Mouse (Mus musculus) kidney, embryonic 14.5 days (tissue): Measurements from ENCODE around the gene Eif5. TPM values are rescaled to one million over a fixed set of nuclear protein-coding genes. Genes with fewer than 3 reads are reported as not detected.

Source experiments
- ATAC-seq: fragments of 200-750 bp; cut with Nextera tagmentation; 2 replicates; pipeline ENCODE4 v1.8.0; 2017; ENCODE audit warnings: moderate number of reproducible peaks, mild to moderate bottlenecking, moderate TSS enrichment, moderate library complexity; ENCODE audit not compliant: low FRiP score, low TSS enrichment
- H3K27ac ChIP-seq: fragments of 300-500 bp; sonication (generic); 2 replicates; pipeline ENCODE4 v1.5.1; 2014; ENCODE audit warnings: low read depth, mild to moderate bottlenecking, low read length, moderate library complexity, mixed read lengths
- H3K27me3 ChIP-seq: fragments of 300-500 bp; sonication (generic); 2 replicates; pipeline ENCODE4 v1.6.1; 2014; ENCODE audit warnings: mild to moderate bottlenecking, low read length; ENCODE audit not compliant: control insufficient read depth, insufficient read depth
- H3K36me3 ChIP-seq: fragments of 300-500 bp; sonication (generic); 2 replicates; pipeline ENCODE4 v1.6.1; 2014; ENCODE audit warnings: low read length, mixed read lengths; ENCODE audit not compliant: control insufficient read depth, insufficient read depth
- H3K4me1 ChIP-seq: fragments of 300-500 bp; sonication (generic); 2 replicates; pipeline ENCODE4 v1.6.1; 2014; ENCODE audit warnings: low read length, mixed read lengths; ENCODE audit not compliant: control insufficient read depth, insufficient read depth
- H3K4me2 ChIP-seq: fragments of 300-500 bp; sonication (generic); replicated peaks from 2 replicates; pipeline ENCODE4 v1.6.1; 2014; ENCODE audit warnings: low read depth, mild to moderate bottlenecking, low read length
- H3K4me3 ChIP-seq: fragments of 300-500 bp; sonication (generic); 2 replicates; pipeline ENCODE4 v1.5.1; 2014; ENCODE audit warnings: mild to moderate bottlenecking, low read length
- H3K9ac ChIP-seq: fragments of 300-500 bp; sonication (generic); 2 replicates; pipeline ENCODE4 v1.6.1; 2014; ENCODE audit warnings: low read depth, mild to moderate bottlenecking, low read length, moderate library complexity
- H3K9me3 ChIP-seq: fragments of 300-500 bp; sonication (generic); 2 replicates; pipeline ENCODE4 v1.6.1; 2016; ENCODE audit warnings: low read length; ENCODE audit not compliant: control insufficient read depth
- WGBS: fragments of 180-500 bp; shearing (Covaris S2); extraction: QIAGEN DNeasy Blood & Tissue Kit; methylation state at CpG from one replicate; pipeline ENCODE4 v1.1.7; 2014; 5-methylcytosine and 5-hydroxymethylcytosine counted together
- polyA plus RNA-seq: library from polyadenylated mRNA; unstranded; fragments of >200 nt; fragmentation: Nextera tagmentation; extraction: Ambion mirVana; gene quantifications from 2 replicates; pipeline ENCODE4 v1.2.1, GENCODE M21; 2014

The Eif5 gene
- polyA plus RNA-seq, 1 experiment from 2014 or later, result 611 TPM

DNA sequence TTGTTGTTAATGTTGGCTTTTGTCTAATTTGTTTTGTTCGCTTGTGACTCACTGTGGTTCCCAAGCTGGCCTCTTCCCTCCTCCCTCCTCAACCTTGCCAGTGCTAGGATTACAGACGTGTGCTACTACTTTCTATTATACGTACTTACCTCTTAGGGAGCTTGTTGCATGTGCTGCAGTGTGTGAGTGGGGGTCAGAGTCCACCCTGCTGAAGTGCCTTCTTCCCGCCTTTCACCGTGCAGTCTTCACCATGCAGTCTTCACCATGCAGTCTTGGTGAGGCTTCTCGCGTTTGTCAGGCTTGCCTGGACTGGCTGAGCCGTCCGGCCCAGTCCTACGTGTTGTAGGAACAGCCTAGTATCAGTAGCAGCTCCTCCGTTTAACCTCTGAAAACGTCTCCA, 49.4 kb downstream of the Eif5 start:
- no peak overlapping the region for H3K27ac ChIP-seq
- no peak overlapping the region for H3K4me3 ChIP-seq
- H3K9ac ChIP-seq, result no peak overlapping the region
- H3K9me3 ChIP-seq, result no peaks in the 10 kb centered on the region
- H3K4me1 ChIP-seq, result no peaks in the 10 kb centered on the region
- ATAC-seq, result no peak
- no peak overlapping the region for H3K4me2 ChIP-seq
- H3K36me3 ChIP-seq, result no peaks in the 10 kb centered on the region
- H3K27me3 ChIP-seq, result no peaks in the 10 kb centered on the region
- 83% methylated on average over 12 of the region's 12 CpGs for WGBS

DNA sequence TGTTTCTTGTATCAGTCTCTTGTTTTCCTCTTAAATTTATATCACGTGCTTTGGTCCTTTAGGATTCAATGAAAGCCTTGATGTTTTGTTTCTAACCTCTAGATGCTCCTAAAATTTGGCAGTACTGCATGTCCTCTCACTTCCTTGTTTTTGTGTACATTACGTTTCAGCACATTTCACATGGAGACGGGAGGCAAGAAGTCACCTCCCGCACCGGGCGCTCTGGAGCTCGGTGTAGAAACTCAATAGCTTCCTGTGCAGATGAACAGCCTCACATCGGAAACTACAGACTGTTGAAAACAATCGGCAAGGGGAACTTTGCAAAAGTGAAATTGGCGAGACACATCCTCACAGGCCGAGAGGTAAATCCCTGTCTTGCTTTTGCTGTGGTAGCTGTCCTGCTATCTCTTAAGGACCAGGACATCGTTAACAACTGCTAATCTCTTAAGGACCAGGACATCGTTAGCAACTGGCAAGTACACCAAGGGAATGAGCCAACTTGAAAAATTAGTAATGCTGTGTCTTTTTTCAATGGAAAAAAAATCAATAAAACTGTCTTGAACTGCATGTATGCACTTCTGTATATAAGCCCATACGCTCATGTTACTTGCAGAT, 54.7 kb downstream of the Eif5 start:
- Histone ChIP-seq H3K36me3 (peaks cover 36% of the 10 kb centered on the region), H3K27me3 (no peaks in the 10 kb centered on the region), H3K4me2 (no peak overlapping the region), H3K9me3 (no peaks in the 10 kb centered on the region), H3K4me3 (no peak overlapping the region), H3K4me1 (no peaks in the 10 kb centered on the region), H3K27ac (no peak overlapping the region), H3K9ac (no peak overlapping the region)
- ATAC-seq, result no peak
- 68% methylated on average over 14 of the region's 14 CpGs for WGBS

DNA sequence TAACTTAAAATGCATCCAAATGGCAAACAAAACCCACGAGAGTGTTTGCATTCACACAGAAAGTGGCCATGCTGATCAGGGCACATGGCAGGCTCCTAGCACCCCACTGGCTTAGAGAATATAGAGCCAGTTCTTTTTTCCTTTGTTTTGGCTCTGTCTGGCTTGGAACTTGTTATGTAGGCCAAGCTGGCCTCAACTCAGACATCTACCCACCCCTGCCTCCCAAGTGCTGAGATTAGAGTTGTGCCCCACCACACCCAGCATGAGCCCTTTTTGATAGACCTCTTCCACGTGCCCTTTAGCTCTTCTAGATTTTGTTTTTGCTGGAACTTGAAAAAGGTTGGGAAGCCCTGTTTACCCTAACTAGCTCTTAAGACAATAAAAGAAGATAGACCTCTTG, 56.0 kb downstream of the Eif5 start:
- no peaks in the 10 kb centered on the region for H3K27me3 ChIP-seq
- H3K4me1 ChIP-seq, result no peaks in the 10 kb centered on the region
- H3K9me3 ChIP-seq, result no peaks in the 10 kb centered on the region
- H3K9ac ChIP-seq, result no peak overlapping the region
- no peak for ATAC-seq
- no peak overlapping the region for H3K27ac ChIP-seq
- WGBS, result 87% methylated on average over 2 of the region's 2 CpGs
- H3K4me2 ChIP-seq, result no peak overlapping the region
- peaks cover 44% of the 10 kb centered on the region for H3K36me3 ChIP-seq
- no peak overlapping the region for H3K4me3 ChIP-seq

Other genes starting within 250 kb of the Eif5 start
- gene Cdc42bpb, start 160.3 kb upstream of the Eif5 start, polyA plus RNA-seq, result 43.4 and 44.3 TPM in 2 replicates
- 5.8 and 9.9 TPM in 2 replicates for gene Lbhd2, start 131.2 kb upstream of the Eif5 start, polyA plus RNA-seq
- 10.8 and 10.9 TPM in 2 replicates for gene Exoc3l4, start 121.0 kb upstream of the Eif5 start, polyA plus RNA-seq
- gene Tnfaip2, start 95.5 kb upstream of the Eif5 start, polyA plus RNA-seq, result 16.5 and 18.8 TPM in 2 replicates
- gene Gm266, start 52.2 kb upstream of the Eif5 start, polyA plus RNA-seq, result 123 and 137 TPM in 2 replicates
- 61.5 and 73.6 TPM in 2 replicates for gene Mark3, start 36.5 kb downstream of the Eif5 start, polyA plus RNA-seq
- 81.5 and 88.5 TPM in 2 replicates for gene Ckb, start 134.3 kb downstream of the Eif5 start, polyA plus RNA-seq
- gene Trmt61a, start 140.1 kb downstream of the Eif5 start, polyA plus RNA-seq, result 6.7 and 11.9 TPM in 2 replicates
- 45.2 and 49.7 TPM in 2 replicates for gene Bag5, start 175.2 kb downstream of the Eif5 start, polyA plus RNA-seq
- gene Apopt1, start 175.2 kb downstream of the Eif5 start, polyA plus RNA-seq, result 63.1 and 63.4 TPM in 2 replicates
- 76.4 and 91.6 TPM in 2 replicates for gene Klc1, start 220.8 kb downstream of the Eif5 start, polyA plus RNA-seq